Mouse (Mus musculus) left cerebral cortex, postnatal 14 days (tissue): Measurements from ENCODE around the gene Abhd14a. TPM values are rescaled to one million over a fixed set of nuclear protein-coding genes. Genes with fewer than 3 reads are reported as not detected.

Source experiments
- DNase-seq, 2 experiments: peaks; one replicate each; pipeline ENCODE4 v3.0.0; 2021 to 2022; ENCODE audit warnings: low spot score in 2 of 2, mixed read lengths in 1 of 2
- intact Hi-C: fragments of 180-260 bp; cut with DNase I; formaldehyde crosslinking; loops from one replicate; pipeline ENCODE4 v1.15.1; 2025
- total RNA-seq, 2 experiments: library from RNA; stranded (reverse); gene quantifications; 2 replicates each; pipeline ENCODE4 v1.2.3; 2021

Abhd14a gene
- total RNA-seq, 2 experiments from 2014 or later, result 48.7 to 54.1 TPM

GRCm38 (mm10) chr9:106421865-106422160 lies 25.7 kb downstream of the Abhd14a start:
- peak; percentile 93 to 94 for DNase-seq
- intact Hi-C loops, result loop anchor here (1.0 to 10.0 kb wide), 4 partner anchors 53 to 217 kb away; partner anchors contain the start of genes Dusp7 and Twf2

- intact Hi-C loops, result loop anchor here (1.0 to 10.0 kb wide), 4 partner anchors 52 to 216 kb away; partner anchors contain the start of genes Dusp7 and Twf2
- DNase-seq, result no peak
These were observed 26.2 kb downstream of the Abhd14a start for GRCm38 (mm10) chr9:106421033-106421864.

DNA sequence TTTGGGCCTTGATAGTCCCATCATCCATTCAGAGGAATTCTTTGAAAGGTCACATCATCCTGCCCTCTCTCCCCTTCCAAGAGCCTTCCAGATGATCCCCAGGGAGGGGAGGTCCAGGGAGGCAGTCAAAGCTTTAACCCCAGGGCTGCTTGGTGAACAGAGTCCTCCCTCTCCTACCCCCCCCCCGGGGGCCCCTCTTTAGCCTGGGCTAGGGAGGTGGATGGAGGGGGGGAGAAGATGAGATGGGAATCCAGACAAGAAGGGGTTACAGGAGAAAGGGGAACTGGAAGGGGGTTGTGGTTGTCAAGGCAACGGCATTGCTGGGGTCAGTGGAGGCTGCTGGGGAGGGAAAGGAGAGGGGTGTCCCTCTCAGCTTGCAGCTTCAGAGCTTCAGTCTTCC lies 26.9 kb downstream of the Abhd14a start:
- intact Hi-C loops, result loop anchor here (1.0 to 10.0 kb wide), 4 partner anchors 52 to 216 kb away; partner anchors contain the start of genes Dusp7 and Twf2
- no peak for DNase-seq

DNA sequence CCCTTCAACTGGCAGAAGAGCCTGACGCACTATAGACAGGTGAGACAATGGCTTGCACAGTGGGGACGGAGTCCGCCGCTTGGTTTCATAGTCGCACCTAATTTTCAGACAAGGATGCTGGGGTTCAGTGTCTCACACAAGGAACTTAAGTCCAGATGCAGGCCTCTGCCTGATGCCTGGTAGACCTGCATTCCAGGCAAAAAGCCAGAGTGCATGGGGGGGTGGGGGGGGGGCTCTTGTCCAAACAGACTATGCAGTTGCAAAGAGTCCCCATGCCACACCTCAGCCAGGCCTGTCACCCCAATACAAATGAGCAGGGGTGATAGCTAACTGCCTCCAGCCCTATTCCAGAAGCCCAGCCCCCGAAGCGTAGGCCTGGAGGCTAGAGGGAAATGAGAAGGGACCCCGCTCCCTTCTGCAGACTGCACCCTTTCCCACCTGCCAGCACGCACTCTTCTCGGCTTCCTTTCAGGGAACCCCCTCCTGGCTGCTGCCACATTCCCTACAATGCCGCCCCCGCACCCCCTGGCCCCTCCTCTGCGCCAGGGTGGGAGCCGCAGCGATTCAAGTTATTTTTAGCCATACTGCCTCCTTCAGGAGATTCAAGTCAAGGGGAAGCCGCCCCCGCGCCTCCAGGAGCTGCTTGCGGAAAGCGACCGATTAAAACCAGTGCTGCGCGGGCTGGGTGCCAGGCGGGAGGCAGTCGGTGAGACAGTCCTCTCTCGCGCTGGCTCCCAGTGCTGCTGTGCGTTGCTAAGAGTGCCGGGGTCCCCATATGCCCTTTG lies 29.4 kb downstream of the Abhd14a start:
- intact Hi-C loops, result no loop called here
- DNase-seq, result peak; percentile 97 to 98

- intact Hi-C loops, result no loop called here
- peak; percentile 60 to 68 for DNase-seq
These were observed 30.7 kb downstream of the Abhd14a start for GRCm38 (mm10) chr9:106416826-106417225.

- DNase-seq, result no peak
- intact Hi-C loops, result no loop called here
These were observed 33.9 kb downstream of the Abhd14a start for GRCm38 (mm10) chr9:106413606-106414005.

DNA sequence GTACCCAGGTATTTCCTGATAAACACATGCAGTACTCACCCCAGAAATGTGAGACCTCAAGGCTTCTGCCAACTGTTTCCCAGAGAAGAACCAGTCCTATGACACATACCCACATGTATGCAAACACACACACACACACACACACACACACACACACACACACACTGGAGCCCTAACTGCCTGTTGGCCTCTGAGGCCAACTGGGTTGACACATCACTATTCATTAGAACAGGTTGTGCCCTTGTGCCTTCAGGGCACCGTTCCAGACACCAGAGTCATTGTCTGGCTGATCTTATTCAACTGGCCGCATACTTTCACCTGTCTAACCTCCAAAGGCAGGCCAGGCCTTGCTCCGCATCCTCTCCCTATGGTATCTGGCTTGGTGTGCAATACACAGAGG lies 35.3 kb downstream of the Abhd14a start:
- DNase-seq, result no peak
- intact Hi-C loops, result no loop called here

DNA sequence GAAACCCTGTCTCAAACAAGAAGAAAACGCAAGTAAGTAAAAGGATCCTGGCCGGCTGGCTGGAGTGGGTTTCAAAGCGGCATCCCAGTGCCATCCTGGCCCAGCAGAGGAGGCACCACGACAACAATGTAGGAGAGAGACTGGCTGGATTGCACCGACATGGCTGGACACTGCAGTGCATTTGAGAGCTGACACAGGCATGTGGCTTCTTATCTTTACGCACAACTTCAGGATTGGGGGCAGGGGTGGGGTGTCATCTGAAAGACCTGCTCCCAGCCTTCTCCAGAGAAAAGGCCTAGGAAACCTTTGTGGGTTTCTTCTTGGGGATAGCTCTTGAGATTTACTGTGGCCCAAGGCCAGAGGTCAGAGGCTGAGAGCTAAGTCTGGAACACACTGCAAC lies 35.7 kb downstream of the Abhd14a start:
- DNase-seq, result no peak
- intact Hi-C loops, result no loop called here

- peak; percentile 72 to 80 for DNase-seq
- intact Hi-C loops, result no loop called here
These were observed 36.3 kb downstream of the Abhd14a start for GRCm38 (mm10) chr9:106411091-106411594.

GRCm38 (mm10) chr9:106410086-106410650 lies 37.3 kb downstream of the Abhd14a start:
- intact Hi-C loops, result no loop called here
- no peak for DNase-seq

- DNase-seq, result no peak
- intact Hi-C loops, result no loop called here
These were observed 38.4 kb downstream of the Abhd14a start for GRCm38 (mm10) chr9:106409096-106409495.

GRCm38 (mm10) chr9:106406443-106407078 lies 40.9 kb downstream of the Abhd14a start:
- DNase-seq, result no peak
- intact Hi-C loops, result no loop called here

DNA sequence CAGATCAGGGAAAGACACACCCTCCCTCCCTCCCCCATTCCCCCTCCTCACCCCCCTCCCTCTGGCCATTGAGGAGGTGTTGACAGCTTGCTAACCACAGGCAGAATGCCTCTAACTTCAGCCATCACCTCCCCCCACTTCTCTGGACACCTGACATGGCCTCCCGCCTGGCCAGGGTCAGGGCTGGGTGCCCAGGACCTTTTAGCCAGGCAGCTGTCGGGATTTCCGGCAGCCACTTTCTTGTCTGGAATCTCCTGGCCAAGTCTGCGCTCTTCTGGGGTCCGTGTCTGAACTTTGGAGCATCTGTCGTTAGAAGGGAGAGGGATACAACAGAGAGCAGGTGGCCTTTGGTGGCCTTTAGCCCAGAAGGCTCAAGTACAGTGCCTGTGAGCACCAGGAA lies 42.2 kb downstream of the Abhd14a start:
- intact Hi-C loops, result no loop called here
- DNase-seq, result no peak

GRCm38 (mm10) chr9:106402607-106403375 lies 44.7 kb downstream of the Abhd14a start:
- peak in 1 of 2 experiments; percentile 69 for DNase-seq
- intact Hi-C loops, result no loop called here

- no peak for DNase-seq
- intact Hi-C loops, result no loop called here
These were observed 45.3 kb downstream of the Abhd14a start for GRCm38 (mm10) chr9:106402149-106402548.

GRCm38 (mm10) chr9:106399808-106400207 lies 47.7 kb downstream of the Abhd14a start:
- intact Hi-C loops, result no loop called here
- no peak for DNase-seq

DNA sequence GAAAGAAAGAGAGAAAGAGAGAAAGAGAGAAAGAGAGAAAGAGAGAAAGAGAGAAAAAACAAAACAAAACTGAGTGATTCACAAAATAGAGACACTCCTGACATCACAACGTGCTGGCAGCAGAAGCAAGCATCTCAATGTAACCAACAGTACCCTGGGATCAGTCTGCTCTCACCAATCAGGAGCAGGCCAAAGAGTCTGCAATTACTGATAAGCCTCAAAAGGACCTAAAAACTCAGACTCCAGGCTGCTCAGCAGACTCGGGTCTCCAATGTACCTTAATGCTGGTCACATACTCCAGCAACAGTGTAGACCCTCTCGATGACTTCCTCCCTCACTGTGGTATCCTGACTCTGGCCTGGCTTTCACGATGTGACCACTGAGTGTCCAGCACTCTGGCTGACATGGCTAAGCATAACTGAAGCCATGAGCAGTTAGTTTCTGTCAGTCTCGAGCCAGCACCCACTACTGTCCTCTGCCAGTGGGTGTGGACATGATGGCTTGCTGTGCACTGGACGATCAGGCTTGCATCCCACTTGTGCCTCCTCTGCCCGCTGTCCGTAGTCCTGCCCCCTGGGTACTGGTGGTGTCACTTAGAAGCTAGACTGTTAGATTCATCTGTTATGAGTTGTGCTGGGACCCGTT lies 48.7 kb downstream of the Abhd14a start:
- DNase-seq, result no peak
- intact Hi-C loops, result no loop called here

- DNase-seq, result no peak
- intact Hi-C loops, result no loop called here
These were observed 49.7 kb downstream of the Abhd14a start for GRCm38 (mm10) chr9:106397733-106398132.
